Mouse (Mus musculus): Measurements from ENCODE around the gene Alpk3. TPM values are rescaled to one million over a fixed set of nuclear protein-coding genes. Genes with fewer than 3 reads are reported as not detected.

Gene Alpk3
- polyA plus RNA-seq (2015; fragmentation: Nextera tagmentation; extraction: Ambion mirVana), result 0.86 and 1.0 TPM in 2 replicates

GRCm38 (mm10) chr7:81057471-81057870 lies at the start of gene Alpk3:
Gene Alpk3 (plus strand): TSS chr7:81057600.
- Histone ChIP-seq H3K27ac (ENCODE audit: low read depth, low read length) (0 out of 2 replicates have a peak within 1 kb of the TSS, but pooled peaks have one; percentile 35), H3K4me1 (replicated peaks; ENCODE audit: control insufficient read depth, insufficient read depth, low read length) (peaks cover 9% of the 10 kb centered on the region; the same call in 1 of the 2 replicates), H3K9me3 (ENCODE audit: control insufficient read depth) (no peaks in the 10 kb centered on the region), H3K27me3 (replicated peaks; ENCODE audit: control insufficient read depth, insufficient read depth, low read length) (no peaks in the 10 kb centered on the region), H3K9ac (ENCODE audit: low read depth, low read length) (no peak within 1 kb of the TSS), H3K4me2 (replicated peaks; ENCODE audit: low read depth) (peak within 1 kb of the TSS; percentile 35; the same call in 1 of the 2 replicates), H3K36me3 (ENCODE audit: control insufficient read depth, insufficient read depth) (no peaks in the 10 kb centered on the region), H3K4me3 (ENCODE audit: low read depth, low read length) (no peak within 1 kb of the TSS)
- no peak for TF ChIP-seq CTCF (IDR thresholded peaks at IDR 0.05; ENCODE audit: low read depth)
- 31% methylated on average over 27 of the region's 27 CpGs for WGBS
- 0 out of 2 replicates have a peak, but pooled peaks have one; percentile 17 for ATAC-seq

- Histone ChIP-seq H3K4me2 (replicated peaks; ENCODE audit: low read depth) (no peak overlapping the region), H3K9me3 (ENCODE audit: control insufficient read depth) (no peaks in the 10 kb centered on the region), H3K4me3 (ENCODE audit: low read depth, low read length) (no peak overlapping the region), H3K27me3 (replicated peaks; ENCODE audit: control insufficient read depth, insufficient read depth, low read length) (no peaks in the 10 kb centered on the region), H3K4me1 (replicated peaks; ENCODE audit: control insufficient read depth, insufficient read depth, low read length) (no peaks in the 10 kb centered on the region), H3K9ac (ENCODE audit: low read depth, low read length) (no peak overlapping the region), H3K27ac (ENCODE audit: low read depth, low read length) (no peak overlapping the region), H3K36me3 (ENCODE audit: control insufficient read depth, insufficient read depth) (peaks cover 16% of the 10 kb centered on the region)
- TF ChIP-seq CTCF (IDR thresholded peaks at IDR 0.05; ENCODE audit: low read depth), result no peak
- 60% methylated on average over 3 of the region's 3 CpGs for whole genome bisulfite sequencing
- ATAC-seq, result no peak
These were observed 49.1 kb upstream of the Alpk3 start for GRCm38 (mm10) chr7:81008285-81008684.

GRCm38 (mm10) chr7:81011576-81011975 lies 45.8 kb upstream of the Alpk3 start:
- TF ChIP-seq CTCF (IDR thresholded peaks at IDR 0.05; ENCODE audit: low read depth), result no peak

GRCm38 (mm10) chr7:81020307-81020706 lies 37.1 kb upstream of the Alpk3 start:
- WGBS, result 85% methylated on average over 11 of the region's 11 CpGs
- Histone ChIP-seq H3K27me3 (replicated peaks; ENCODE audit: control insufficient read depth, insufficient read depth, low read length) (no peaks in the 10 kb centered on the region), H3K4me2 (replicated peaks; ENCODE audit: low read depth) (no peak overlapping the region), H3K9me3 (ENCODE audit: control insufficient read depth) (no peaks in the 10 kb centered on the region), H3K9ac (ENCODE audit: low read depth, low read length) (no peak overlapping the region), H3K4me3 (ENCODE audit: low read depth, low read length) (no peak overlapping the region), H3K36me3 (ENCODE audit: control insufficient read depth, insufficient read depth) (peaks cover 33% of the 10 kb centered on the region), H3K4me1 (replicated peaks; ENCODE audit: control insufficient read depth, insufficient read depth, low read length) (no peaks in the 10 kb centered on the region), H3K27ac (ENCODE audit: low read depth, low read length) (no peak overlapping the region)
- no peak for ATAC-seq
- TF ChIP-seq CTCF (IDR thresholded peaks at IDR 0.05; ENCODE audit: low read depth), result no peak

More at GRCm38 (mm10) chr7:81011576-81011975, 45.8 kb upstream of the Alpk3 start:
- Histone ChIP-seq H3K4me2 (replicated peaks; ENCODE audit: low read depth) (no peak overlapping the region), H3K27me3 (replicated peaks; ENCODE audit: control insufficient read depth, insufficient read depth, low read length) (no peaks in the 10 kb centered on the region), H3K27ac (ENCODE audit: low read depth, low read length) (no peak overlapping the region), H3K9me3 (ENCODE audit: control insufficient read depth) (no peaks in the 10 kb centered on the region), H3K4me1 (replicated peaks; ENCODE audit: control insufficient read depth, insufficient read depth, low read length) (no peaks in the 10 kb centered on the region), H3K9ac (ENCODE audit: low read depth, low read length) (no peak overlapping the region), H3K36me3 (ENCODE audit: control insufficient read depth, insufficient read depth) (peaks cover 16% of the 10 kb centered on the region), H3K4me3 (ENCODE audit: low read depth, low read length) (no peak overlapping the region)
- no peak for ATAC-seq
- WGBS, result 96% methylated on average over 3 of the region's 3 CpGs

- Histone ChIP-seq H3K27ac (ENCODE audit: low read depth, low read length) (no peak overlapping the region), H3K4me3 (ENCODE audit: low read depth, low read length) (no peak overlapping the region), H3K4me2 (replicated peaks; ENCODE audit: low read depth) (no peak overlapping the region), H3K36me3 (ENCODE audit: control insufficient read depth, insufficient read depth) (peaks cover 40% of the 10 kb centered on the region), H3K4me1 (replicated peaks; ENCODE audit: control insufficient read depth, insufficient read depth, low read length) (no peaks in the 10 kb centered on the region), H3K27me3 (replicated peaks; ENCODE audit: control insufficient read depth, insufficient read depth, low read length) (no peaks in the 10 kb centered on the region), H3K9me3 (ENCODE audit: control insufficient read depth) (no peaks in the 10 kb centered on the region), H3K9ac (ENCODE audit: low read depth, low read length) (no peak overlapping the region)
- no peak for TF ChIP-seq CTCF (IDR thresholded peaks at IDR 0.05; ENCODE audit: low read depth)
- no peak for ATAC-seq
These were observed 34.7 kb upstream of the Alpk3 start for GRCm38 (mm10) chr7:81022731-81023130.

- no peaks in the 10 kb centered on the region for H3K4me1 ChIP-seq (replicated peaks; ENCODE audit: control insufficient read depth, insufficient read depth, low read length)
- no peak overlapping the region for H3K27ac ChIP-seq (ENCODE audit: low read depth, low read length)
- no peak overlapping the region for H3K4me3 ChIP-seq (ENCODE audit: low read depth, low read length)
- H3K27me3 ChIP-seq (replicated peaks; ENCODE audit: control insufficient read depth, insufficient read depth, low read length), result no peaks in the 10 kb centered on the region
- WGBS, result 79% methylated on average over 5 of the region's 5 CpGs
- no peak overlapping the region for H3K4me2 ChIP-seq (replicated peaks; ENCODE audit: low read depth)
- peak; percentile 47 for TF ChIP-seq CTCF (IDR thresholded peaks at IDR 0.05; ENCODE audit: low read depth)
- ATAC-seq, result no peak
- no peak overlapping the region for H3K9ac ChIP-seq (ENCODE audit: low read depth, low read length)
- peaks cover 45% of the 10 kb centered on the region for H3K36me3 ChIP-seq (ENCODE audit: control insufficient read depth, insufficient read depth)
- H3K9me3 ChIP-seq (ENCODE audit: control insufficient read depth), result no peaks in the 10 kb centered on the region
These were observed 33.3 kb upstream of the Alpk3 start for GRCm38 (mm10) chr7:81024118-81024517.

- no peak for ATAC-seq
- no peaks in the 10 kb centered on the region for H3K9me3 ChIP-seq (ENCODE audit: control insufficient read depth)
- no peak overlapping the region for H3K9ac ChIP-seq (ENCODE audit: low read depth, low read length)
- H3K4me2 ChIP-seq (replicated peaks; ENCODE audit: low read depth), result no peak overlapping the region
- H3K4me3 ChIP-seq (ENCODE audit: low read depth, low read length), result no peak overlapping the region
- H3K4me1 ChIP-seq (replicated peaks; ENCODE audit: control insufficient read depth, insufficient read depth, low read length), result no peaks in the 10 kb centered on the region
- no peak overlapping the region for H3K27ac ChIP-seq (ENCODE audit: low read depth, low read length)
- no peak for TF ChIP-seq CTCF (IDR thresholded peaks at IDR 0.05; ENCODE audit: low read depth)
- WGBS, result 96% methylated on average over 9 of the region's 9 CpGs
- H3K36me3 ChIP-seq (ENCODE audit: control insufficient read depth, insufficient read depth), result peaks cover 50% of the 10 kb centered on the region
- no peaks in the 10 kb centered on the region for H3K27me3 ChIP-seq (replicated peaks; ENCODE audit: control insufficient read depth, insufficient read depth, low read length)
These were observed 32.7 kb upstream of the Alpk3 start for GRCm38 (mm10) chr7:81024651-81025050.
